Mouse (Mus musculus) G1E-ER4 (cell line): ENCODE results near the gene Akap14. TPM values are rescaled to one million over a fixed set of nuclear protein-coding genes. Genes with fewer than 3 reads are reported as not detected.

Experiments
- GATA1 ChIP-seq: IDR thresholded peaks from one replicate; pipeline ENCODE4 v1.8.0; 2012; ENCODE audit warnings: low read length, inconsistent platforms
- polyA plus RNA-seq: library from polyadenylated mRNA; stranded (reverse); fragments of >175 nt; gene quantifications from 2 replicates; pipeline ENCODE4 v1.2.3, GENCODE M21; 2012

The Akap14 gene
- polyA plus RNA-seq, 1 experiment, result not detected

- no peak for TF ChIP-seq GATA1
Observed at GRCm38 (mm10) chrX:37117085-37117484, 51.6 kb downstream of the Akap14 start.

GRCm38 (mm10) chrX:37110881-37111193 is 57.8 kb downstream of the Akap14 start:
- TF ChIP-seq GATA1, result no peak

GRCm38 (mm10) chrX:37110193-37110880 is 58.3 kb downstream of the Akap14 start, which contains the start of gene Upf3b:
TSS of gene Upf3b (minus strand) at chrX:37110322.
- no peak for TF ChIP-seq GATA1

- no peak for TF ChIP-seq GATA1
Observed at GRCm38 (mm10) chrX:37109526-37110192, 59.0 kb downstream of the Akap14 start.

GRCm38 (mm10) chrX:37103826-37104225 is 64.8 kb downstream of the Akap14 start:
- no peak for TF ChIP-seq GATA1

Other genes with a start within 250 kb of the Akap14 start
- 1.2 and 2.7 TPM in 2 replicates for gene Sept6, start 177.0 kb downstream of the Akap14 start, polyA plus RNA-seq
- gene Sowahd, start 120.0 kb downstream of the Akap14 start, polyA plus RNA-seq, result not detected in 2 replicates
- gene Rpl39, start 83.4 kb downstream of the Akap14 start, polyA plus RNA-seq, result 162 and 176 TPM in 2 replicates
- gene Upf3b, start 58.5 kb downstream of the Akap14 start, polyA plus RNA-seq, result 3.6 and 6.3 TPM in 2 replicates
- 11.3 and 11.6 TPM in 2 replicates for gene Nkap, start 42.0 kb downstream of the Akap14 start, polyA plus RNA-seq
- 188 and 247 TPM in 2 replicates for gene Ndufa1, start 22.3 kb upstream of the Akap14 start, polyA plus RNA-seq
- gene Rnf113a1, start 22.4 kb upstream of the Akap14 start, polyA plus RNA-seq, result 10.8 and 11.2 TPM in 2 replicates
- gene Gm9, start 42.2 kb upstream of the Akap14 start, polyA plus RNA-seq, result not detected in 2 replicates
- gene Rhox1, start 53.4 kb upstream of the Akap14 start, polyA plus RNA-seq, result not detected in 2 replicates
- not detected in 2 replicates for gene Rhox2a, start 76.1 kb upstream of the Akap14 start, polyA plus RNA-seq
- not detected in 2 replicates for gene Rhox3a, start 81.1 kb upstream of the Akap14 start, polyA plus RNA-seq
- gene Rhox4a, start 96.5 kb upstream of the Akap14 start, polyA plus RNA-seq, result not detected in 2 replicates
- not detected in 2 replicates for gene Rhox3a2, start 211.2 kb upstream of the Akap14 start, polyA plus RNA-seq
- not detected in 2 replicates for gene Rhox4a2, start 222.0 kb upstream of the Akap14 start, polyA plus RNA-seq
- gene Rhox2b, start 243.2 kb upstream of the Akap14 start, polyA plus RNA-seq, result not detected in 2 replicates